Mouse (Mus musculus) gastrocnemius, adult 8-10 months (tissue): ENCODE data around the gene Gm21915. TPM values are rescaled to one million over a fixed set of nuclear protein-coding genes. Genes with fewer than 3 reads are reported as not detected.

Experiments
- DNase-seq, 2 experiments: peaks; one replicate each; pipeline ENCODE4 v3.0.0; 2022; ENCODE audit warnings: low spot score in 2 of 2
- total RNA-seq, 4 experiments: library from RNA; stranded (reverse); gene quantifications; 2 replicates each; pipeline ENCODE4 v1.2.4; 2022

Gene Gm21915
- total RNA-seq, 4 experiments from 2014 or later: not detected

DNA sequence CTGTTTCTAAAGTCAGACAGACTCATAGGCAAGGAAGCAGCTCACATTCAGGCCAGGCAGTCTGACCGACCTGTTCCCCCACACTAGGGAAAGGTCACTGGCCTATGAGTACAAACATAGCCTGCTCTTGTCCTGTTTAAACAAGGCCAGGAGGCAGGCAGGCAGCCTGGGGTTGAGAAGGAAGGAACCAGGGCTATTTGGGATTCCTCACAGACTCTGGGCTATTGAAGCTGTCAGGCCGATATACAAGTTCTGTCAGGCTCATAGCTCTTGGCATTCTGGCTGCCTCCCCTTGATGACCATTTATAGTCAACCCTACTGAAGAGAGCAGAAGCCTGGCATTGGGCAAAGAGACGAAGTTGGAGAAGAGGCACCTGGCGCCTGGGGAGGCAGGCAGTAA, 41.2 kb downstream of the Gm21915 start:
- no peak for DNase-seq

DNA sequence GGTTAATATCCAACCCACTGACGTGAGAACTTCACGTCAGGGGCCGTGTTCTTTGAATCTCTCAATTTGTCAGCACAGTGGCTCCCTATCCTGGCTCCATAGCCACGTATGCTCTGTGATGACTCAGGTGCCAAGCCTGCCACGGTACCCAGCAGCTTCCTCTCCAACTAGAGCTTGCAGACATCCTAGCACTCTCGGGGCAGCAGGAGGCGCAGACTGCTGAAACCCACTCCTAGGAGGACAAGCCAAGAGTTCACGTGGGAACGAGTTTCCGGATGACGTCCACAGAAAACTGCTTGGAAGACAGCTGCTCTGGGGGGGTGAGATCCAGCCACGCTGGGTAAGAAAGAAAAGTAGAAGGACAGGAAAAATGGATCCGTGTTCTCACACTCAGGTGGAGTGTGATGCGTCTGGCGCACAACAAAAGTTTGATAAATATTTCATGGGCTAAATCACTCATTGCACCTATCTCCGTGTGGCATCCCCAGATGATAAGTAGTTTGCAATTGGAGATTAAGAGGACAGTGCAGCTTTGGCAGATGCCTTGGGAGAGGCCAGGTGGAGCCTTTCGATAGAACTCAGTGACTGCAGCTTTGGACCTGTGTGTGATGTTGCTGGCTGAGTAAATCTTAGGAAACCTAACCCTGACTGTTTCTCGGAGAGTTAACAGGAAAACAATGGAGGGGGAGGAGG, 46.9 kb downstream of the Gm21915 start:
- DNase-seq: peak in 1 of 2 experiments; percentile 24

- no peak for DNase-seq
Measured at GRCm38 (mm10) chr9:40717875-40718185, 47.4 kb downstream of the Gm21915 start.

Other genes with a start within 250 kb of the Gm21915 start
- gene Gramd1b, start 139.2 kb upstream of the Gm21915 start, total RNA-seq: 1 to 10 TPM; 3.6 to 6.0 (median 4.8) TPM
- 1 to 10 TPM; 1.5 to 4.0 (median 2.5) TPM for gene Clmp, start 15.3 kb downstream of the Gm21915 start, total RNA-seq
- 1,000 to 10,000 TPM in 3 of 4 experiments, 100 to 1,000 TPM in 1; 996 to 1,351 (median 1,061) TPM for gene Hspa8, start 130.4 kb downstream of the Gm21915 start, total RNA-seq
- gene Bsx, start 203.5 kb downstream of the Gm21915 start, total RNA-seq: not detected